Mouse (Mus musculus) ES-Bruce4 (cell line): ENCODE results near the gene Fam120a. TPM values are rescaled to one million over a fixed set of nuclear protein-coding genes. Genes with fewer than 3 reads are reported as not detected.

Experiments
- H3K27ac ChIP-seq: 2 replicates; pipeline ENCODE4 v1.5.1; 2012; ENCODE audit warnings: low read length, inconsistent platforms; ENCODE audit not compliant: insufficient read depth
- H3K27me3 ChIP-seq: 2 replicates; pipeline ENCODE4 v1.6.1; 2012; ENCODE audit warnings: mild to moderate bottlenecking, low read length, inconsistent platforms; ENCODE audit not compliant: control insufficient read depth, poor library complexity, insufficient read depth, severe bottlenecking
- H3K36me3 ChIP-seq: 2 replicates; pipeline ENCODE4 v1.6.1; 2012; ENCODE audit warnings: inconsistent platforms, mild to moderate bottlenecking, low read length, moderate library complexity; ENCODE audit not compliant: control insufficient read depth, poor library complexity, insufficient read depth, severe bottlenecking
- H3K4me1 ChIP-seq: one replicate; pipeline ENCODE4 v1.8.1; 2011; ENCODE audit warnings: low read length; ENCODE audit not compliant: control insufficient read depth, insufficient read depth
- H3K4me3 ChIP-seq: 2 replicates; pipeline ENCODE4 v1.5.1; 2011; ENCODE audit warnings: low read depth, mild to moderate bottlenecking, low read length
- H3K9ac ChIP-seq: 2 replicates; pipeline ENCODE4 v1.6.1; 2012; ENCODE audit warnings: low read depth, mild to moderate bottlenecking, inconsistent platforms; ENCODE audit not compliant: poor library complexity, severe bottlenecking
- H3K9me3 ChIP-seq: replicated peaks from 2 replicates; pipeline ENCODE4 v1.6.1; 2012; ENCODE audit warnings: mild to moderate bottlenecking, low read length, inconsistent platforms; ENCODE audit not compliant: control insufficient read depth, poor library complexity, insufficient read depth, severe bottlenecking
- CTCF ChIP-seq: IDR thresholded peaks from one replicate; pipeline ENCODE4 v1.8.1; 2011; ENCODE audit warnings: low read depth, low read length
- EP300 ChIP-seq: IDR thresholded peaks from 2 replicates; pipeline ENCODE4 v1.6.1; 2011; ENCODE audit warnings: low read depth, low read length; ENCODE audit not compliant: insufficient read depth
- POLR2A ChIP-seq: IDR thresholded peaks from one replicate; pipeline ENCODE4 v1.8.1; 2011; ENCODE audit warnings: low read length; ENCODE audit not compliant: insufficient read depth
- polyA plus RNA-seq: library from polyadenylated mRNA; stranded (reverse); fragments of >200 nt; gene quantifications from 2 replicates; pipeline ENCODE4 v1.2.4, GENCODE M21; 2011; ENCODE audit warnings: low read depth; ENCODE audit not compliant: missing spikeins, insufficient read depth, insufficient read length

The Fam120a gene
- polyA plus RNA-seq, 1 experiment: 96.4 TPM

GRCm38 (mm10) chr13:48870771-48871731, 96.8 kb downstream of the Fam120a start, which contains the start of gene Phf2:
Gene Phf2 (minus strand): TSS chr13:48871119.
- H3K27ac ChIP-seq: no peak within 1 kb of the TSS
- H3K4me3 ChIP-seq: peak within 1 kb of the TSS; percentile 89
- H3K9ac ChIP-seq: peak within 1 kb of the TSS; percentile 98
- no peak for TF ChIP-seq EP300
- no peak for TF ChIP-seq POLR2A
- no peak for TF ChIP-seq CTCF
- H3K4me1 ChIP-seq: no peaks in the 10 kb centered on the region
- no peaks in the 10 kb centered on the region for H3K27me3 ChIP-seq
- H3K9me3 ChIP-seq: no peaks in the 10 kb centered on the region
- H3K36me3 ChIP-seq: no peaks in the 10 kb centered on the region

- TF ChIP-seq CTCF (no peak), EP300 (no peak), POLR2A (no peak)
- Histone ChIP-seq H3K27ac (no peak overlapping the region), H3K4me1 (no peaks in the 10 kb centered on the region), H3K27me3 (no peaks in the 10 kb centered on the region), H3K9ac (peak overlapping the region; percentile 98), H3K36me3 (no peaks in the 10 kb centered on the region), H3K9me3 (no peaks in the 10 kb centered on the region), H3K4me3 (peak overlapping the region; percentile 89)
Observed at GRCm38 (mm10) chr13:48869950-48870770, 97.7 kb downstream of the Fam120a start.

GRCm38 (mm10) chr13:48869600-48869949, 98.2 kb downstream of the Fam120a start:
- H3K27ac ChIP-seq: no peak overlapping the region
- no peaks in the 10 kb centered on the region for H3K9me3 ChIP-seq
- peak overlapping the region; percentile 98 for H3K9ac ChIP-seq
- no peaks in the 10 kb centered on the region for H3K4me1 ChIP-seq
- TF ChIP-seq EP300 (no peak), POLR2A (no peak), CTCF (no peak)
- H3K4me3 ChIP-seq: peak overlapping the region; percentile 89
- no peaks in the 10 kb centered on the region for H3K27me3 ChIP-seq
- H3K36me3 ChIP-seq: no peaks in the 10 kb centered on the region

- Histone ChIP-seq H3K27ac (no peak overlapping the region), H3K9me3 (no peaks in the 10 kb centered on the region), H3K9ac (no peak overlapping the region), H3K27me3 (no peaks in the 10 kb centered on the region), H3K4me1 (no peaks in the 10 kb centered on the region), H3K36me3 (no peaks in the 10 kb centered on the region), H3K4me3 (no peak overlapping the region)
- TF ChIP-seq CTCF (no peak), EP300 (no peak), POLR2A (no peak)
Observed at GRCm38 (mm10) chr13:48869088-48869487, 98.7 kb downstream of the Fam120a start.

GRCm38 (mm10) chr13:48864673-48865356, 103.0 kb downstream of the Fam120a start:
- Histone ChIP-seq H3K36me3 (no peaks in the 10 kb centered on the region), H3K9ac (no peak overlapping the region), H3K27ac (no peak overlapping the region), H3K4me3 (no peak overlapping the region), H3K9me3 (no peaks in the 10 kb centered on the region), H3K4me1 (peaks cover 2% of the 10 kb centered on the region), H3K27me3 (no peaks in the 10 kb centered on the region)
- no peak for TF ChIP-seq EP300
- no peak for TF ChIP-seq CTCF
- no peak for TF ChIP-seq POLR2A
